8 mouse cellular contexts compared by ENCODE assay signal in the genomic region with DNA sequence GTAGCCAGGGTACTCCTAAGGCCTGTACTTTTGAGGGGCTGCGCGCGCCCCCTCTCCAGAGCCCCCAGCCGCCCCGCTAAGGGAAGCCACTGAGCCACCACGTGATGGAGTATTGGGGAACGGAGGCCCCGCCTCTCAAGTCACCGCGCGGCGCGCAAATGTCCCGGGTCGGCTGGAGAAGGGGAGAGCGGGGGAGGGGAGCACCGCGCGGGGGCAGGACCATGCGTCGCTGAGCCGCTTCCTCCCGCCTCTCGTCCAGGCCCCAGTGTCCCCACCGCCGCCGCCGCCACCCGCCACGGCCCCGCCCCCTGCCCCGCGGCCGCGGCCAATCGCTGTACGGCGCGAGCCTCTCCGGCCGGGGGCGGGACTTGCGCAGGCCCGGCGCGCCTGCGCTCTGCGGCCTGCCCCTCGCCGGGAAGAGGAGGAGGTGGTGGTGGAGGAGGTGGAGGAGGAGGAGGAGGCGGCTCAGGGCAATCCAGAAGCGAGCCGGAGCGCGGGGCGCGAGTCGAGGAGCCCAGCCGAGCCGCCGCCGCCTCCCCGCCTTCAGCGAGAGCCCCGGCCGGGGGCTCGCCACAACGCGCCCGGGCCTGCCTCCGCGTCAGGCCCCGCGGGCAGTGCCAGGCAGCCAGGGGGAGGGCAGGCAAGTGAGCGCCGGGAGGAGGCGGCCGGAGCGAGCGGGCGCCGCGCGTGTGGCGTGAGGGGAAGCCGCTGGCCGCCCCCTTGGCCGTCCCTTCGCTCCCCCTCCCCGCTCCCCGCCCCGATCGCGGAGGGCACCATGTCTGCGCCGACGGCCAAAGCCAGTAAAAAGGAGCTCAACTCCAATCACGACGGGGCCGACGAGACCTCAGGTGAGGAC. TPM values are rescaled to one million over a fixed set of nuclear protein-coding genes. Genes with fewer than 3 reads are reported as not detected.
DNase-seq lines count a peak whose midpoint lies in the region; ATAC-seq lines count a peak whose summit lies in the region.

No protein-coding gene starts in this region.

- H3K9me3 ChIP-seq in intestine, embryonic 15.5 days = no peaks in the 10 kb centered on the region

- H3K27ac ChIP-seq in intestine, embryonic 15.5 days = peak overlapping the region; percentile 100

- ATAC-seq in intestine, embryonic 15.5 days = peak; percentile 92

- 0% methylated on average over 65 of the region's 101 CpGs for WGBS in intestine, embryonic 15.5 days

- peak overlapping the region; percentile 100 for H3K4me3 ChIP-seq in intestine, embryonic 15.5 days (replicated peaks)

- peaks cover 9% of the 10 kb centered on the region; the same call in 1 of the 2 replicates for H3K4me1 ChIP-seq in intestine, embryonic 15.5 days (replicated peaks)

- peak overlapping the region; percentile 99 for H3K9ac ChIP-seq in intestine, embryonic 15.5 days

- no peaks in the 10 kb centered on the region for H3K27me3 ChIP-seq in intestine, embryonic 15.5 days (replicated peaks)

- peak overlapping the region; percentile 82 for H3K4me2 ChIP-seq in intestine, embryonic 15.5 days (replicated peaks)

- H3K36me3 ChIP-seq in intestine, embryonic 15.5 days = peaks cover 4% of the 10 kb centered on the region; the same call in 1 of the 2 replicates

- peak; percentile 99 for DNase-seq in adrenal gland, adult 2 months
- DNase-seq in embryo, embryonic 11 days = peak; percentile 98
- DNase-seq in gastrocnemius, postnatal 25 days = peak; percentile 98
- DNase-seq in left cerebral cortex, postnatal 25 days (ENCODE audit: low spot score in 2 of 2) = peak; percentile 93
- peak; percentile 98 for DNase-seq in mesoderm, embryonic 11.5 days (ENCODE audit: low read depth, low spot score)
- DNase-seq in right cerebral cortex, postnatal 25 days = peak; percentile 96
- DNase-seq in urinary bladder, postnatal 36 days (ENCODE audit: low spot score in 2 of 2) = peak; percentile 91 to 95

- intact Hi-C loops in left cerebral cortex, postnatal 25 days (cut with DNase I) = loop anchor here (2.0 to 5.0 kb wide), 3 partner anchors 17 to 297 kb away; a partner anchor contains a TSS

RNA-seq across cellular contexts. Expression of a gene that starts 9.1 kb away (rescaled TPM):
- 100 to 1,000 TPM; 202 to 236 TPM for total RNA-seq in adrenal gland, adult 2 months (2021)
- 94.3 and 101 TPM in 2 replicates for polyA plus RNA-seq in adrenal gland, adult 2 months (2012; rRNA removed)
- 10 to 100 TPM; 75.4 to 85.1 TPM for total RNA-seq in gastrocnemius, postnatal 25 days (2021)
- polyA plus RNA-seq in intestine, embryonic 15.5 days (2015; fragmentation: Nextera tagmentation; extraction: Ambion mirVana) = 437 and 494 TPM in 2 replicates
- total RNA-seq in left cerebral cortex, postnatal 25 days (2021) = 100 to 1,000 TPM; 186 to 193 TPM

RNA-seq across cellular contexts. Expression of a gene that starts 11.2 kb away (rescaled TPM):
- 1 to 10 TPM; 4.7 to 6.2 TPM for total RNA-seq in adrenal gland, adult 2 months (2021)
- 5.5 and 8.8 TPM in 2 replicates for polyA plus RNA-seq in adrenal gland, adult 2 months (2012; rRNA removed)
- 1 to 10 TPM; 3.8 to 5.4 TPM for total RNA-seq in gastrocnemius, postnatal 25 days (2021)
- 10.6 and 11.1 TPM in 2 replicates for polyA plus RNA-seq in intestine, embryonic 15.5 days (2015; fragmentation: Nextera tagmentation; extraction: Ambion mirVana)
- 1 to 10 TPM; 1.6 to 2.4 TPM for total RNA-seq in left cerebral cortex, postnatal 25 days (2021)

RNA-seq across cellular contexts. Expression of a gene that starts 17.6 kb away (rescaled TPM):
- 10 to 100 TPM; 14.7 to 22.0 TPM for total RNA-seq in adrenal gland, adult 2 months (2021)
- polyA plus RNA-seq in adrenal gland, adult 2 months (2012; rRNA removed) = 59.2 and 62.5 TPM in 2 replicates
- 1 to 10 TPM; 3.3 to 3.4 TPM for total RNA-seq in gastrocnemius, postnatal 25 days (2021)
- polyA plus RNA-seq in intestine, embryonic 15.5 days (2015; fragmentation: Nextera tagmentation; extraction: Ambion mirVana) = 20.9 and 24.7 TPM in 2 replicates
- 10 to 100 TPM; 37.4 to 37.9 TPM for total RNA-seq in left cerebral cortex, postnatal 25 days (2021)

RNA-seq across cellular contexts. Expression of a gene that starts 27.2 kb away (rescaled TPM):
- total RNA-seq in adrenal gland, adult 2 months (2021) = 10 to 100 TPM; 16.2 to 18.9 TPM
- polyA plus RNA-seq in adrenal gland, adult 2 months (2012; rRNA removed) = 120 and 123 TPM in 2 replicates
- 1 to 10 TPM; 2.4 to 3.1 TPM for total RNA-seq in gastrocnemius, postnatal 25 days (2021)
- polyA plus RNA-seq in intestine, embryonic 15.5 days (2015; fragmentation: Nextera tagmentation; extraction: Ambion mirVana) = 59.8 and 70.4 TPM in 2 replicates
- 1 to 10 TPM; 8.5 to 8.8 TPM for total RNA-seq in left cerebral cortex, postnatal 25 days (2021)

RNA-seq across cellular contexts. Expression of a gene that starts 58.1 kb away (rescaled TPM):
- total RNA-seq in adrenal gland, adult 2 months (2021) = 10 to 100 TPM; 35.0 to 40.2 TPM
- polyA plus RNA-seq in adrenal gland, adult 2 months (2012; rRNA removed) = 91.0 and 95.5 TPM in 2 replicates
- 10 to 100 TPM; 20.1 to 20.3 TPM for total RNA-seq in gastrocnemius, postnatal 25 days (2021)
- 5.0 and 5.6 TPM in 2 replicates for polyA plus RNA-seq in intestine, embryonic 15.5 days (2015; fragmentation: Nextera tagmentation; extraction: Ambion mirVana)
- total RNA-seq in left cerebral cortex, postnatal 25 days (2021) = 100 to 1,000 TPM; 152 TPM

Comparison
In these comparisons a context has a peak if more than half of its experiments do, and no peak if none do; other contexts are left out.
1. Peak in every context shown above with its lines: DNase-seq, ATAC-seq, H3K4me3 ChIP-seq and H3K27ac ChIP-seq.